Mouse (Mus musculus): Measurements from ENCODE around the gene Cflar.

DNA sequence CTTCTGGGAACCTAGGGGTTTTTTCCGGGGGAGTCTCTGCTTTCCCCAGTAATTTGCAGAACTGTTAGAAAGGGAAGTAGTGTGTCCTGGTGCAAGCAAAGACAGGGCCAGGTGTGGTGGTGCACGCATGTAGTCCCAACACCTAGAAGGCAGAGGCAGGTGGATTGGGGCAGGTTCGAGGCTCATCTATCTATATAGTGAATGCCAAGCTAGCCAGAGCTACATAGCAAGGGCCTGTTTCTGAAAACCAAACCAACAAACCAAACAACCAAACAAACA, 17.2 kb downstream of the Cflar start:
- TF ChIP-seq GATA1 (IDR thresholded peaks at IDR 0.05; ENCODE audit: borderline replicate concordance, low read length) (no peak), FLI1 (IDR thresholded peaks at IDR 0.05; ENCODE audit: low read length) (no peak)

Measured in megakaryocyte, embryonic 14.5 days (primary cell).